Comparison of ENCODE assay signal across 8 mouse cellular contexts in genomic region chr2:151740741-151741526, GRCm38 (mm10). TPM values are rescaled to one million over a fixed set of nuclear protein-coding genes. Genes with fewer than 3 reads are reported as not detected.
DNase-seq lines count a peak whose midpoint lies in the region; ATAC-seq and TF ChIP-seq lines count a peak whose summit lies in the region.

No protein-coding gene starts in this region.

- peak; percentile 90 to 93 for DNase-seq in heart, postnatal 10 days
- DNase-seq in layer of hippocampus, adult 11-12 months (ENCODE audit: low spot score) = peak; percentile 89
- peak; percentile 85 to 87 for DNase-seq in lung, adult 18-20 months
- peak; percentile 90 for DNase-seq in testis, postnatal 14 days (ENCODE audit: low spot score)

- no peaks in the 10 kb centered on the region for H3K36me3 ChIP-seq in ES-Bruce4 (ENCODE audit: control insufficient read depth, insufficient read depth, low read length, poor library complexity, severe bottlenecking)
- no peaks in the 10 kb centered on the region for H3K36me3 ChIP-seq in forebrain, embryonic 13.5 days (ENCODE audit: poor library complexity, severe bottlenecking)
- no peaks in the 10 kb centered on the region; the same call in 1 of the 2 replicates for H3K36me3 ChIP-seq in neural tube, embryonic 15.5 days

- H3K27ac ChIP-seq in ES-Bruce4 (ENCODE audit: insufficient read depth, low read length) = no peak overlapping the region
- peak overlapping the region; percentile 81 for H3K27ac ChIP-seq in forebrain, embryonic 13.5 days
- peak overlapping the region; percentile 82 for H3K27ac ChIP-seq in neural tube, embryonic 15.5 days (replicated peaks)

- peak overlapping the region; percentile 88 for H3K4me2 ChIP-seq in forebrain, embryonic 13.5 days
- H3K4me2 ChIP-seq in neural tube, embryonic 15.5 days = peak overlapping the region; percentile 85

- under 1% methylated on average over 61 of the region's 61 CpGs for WGBS in forebrain, embryonic 13.5 days
- under 1% methylated on average over 61 of the region's 61 CpGs for WGBS in neural tube, embryonic 15.5 days

- ATAC-seq in cerebellum, adult (ENCODE audit: insufficient number of reproducible peaks, low FRiP score, low TSS enrichment) = peak; percentile 73
- peak; percentile 96 for ATAC-seq in forebrain, embryonic 13.5 days
- ATAC-seq in neural tube, embryonic 15.5 days (ENCODE audit: low FRiP score) = peak; percentile 93

- TF ChIP-seq EP300 in ES-Bruce4 (IDR thresholded peaks at IDR 0.05; ENCODE audit: insufficient read depth, low read depth, low read length) = peak; percentile 39; the same call in 1 of the 2 replicates

- TF ChIP-seq CTCF in ES-Bruce4 (IDR thresholded peaks at IDR 0.05; ENCODE audit: low read depth, low read length) = no peak

- peak; percentile 51 for TF ChIP-seq POLR2A in ES-Bruce4 (IDR thresholded peaks at IDR 0.05; ENCODE audit: insufficient read depth, low read length)

- H3K4me1 ChIP-seq in ES-Bruce4 (ENCODE audit: control insufficient read depth, insufficient read depth, low read length) = no peaks in the 10 kb centered on the region
- peaks cover 25% of the 10 kb centered on the region for H3K4me1 ChIP-seq in forebrain, embryonic 13.5 days
- H3K4me1 ChIP-seq in neural tube, embryonic 15.5 days = peaks cover 34% of the 10 kb centered on the region

- H3K9ac ChIP-seq in ES-Bruce4 (ENCODE audit: low read depth, poor library complexity, severe bottlenecking) = peak overlapping the region; percentile 73
- H3K9ac ChIP-seq in forebrain, embryonic 13.5 days = peak overlapping the region; percentile 88
- H3K9ac ChIP-seq in neural tube, embryonic 15.5 days (replicated peaks) = peak overlapping the region; percentile 80

- H3K27me3 ChIP-seq in ES-Bruce4 (ENCODE audit: control insufficient read depth, insufficient read depth, low read length, poor library complexity, severe bottlenecking) = no peaks in the 10 kb centered on the region
- H3K27me3 ChIP-seq in forebrain, embryonic 13.5 days = 0 out of 2 replicates have a peak, but pooled peaks cover 5% of the 10 kb centered on the region
- no peaks in the 10 kb centered on the region for H3K27me3 ChIP-seq in neural tube, embryonic 15.5 days (replicated peaks)

- no peaks in the 10 kb centered on the region for H3K9me3 ChIP-seq in ES-Bruce4 (replicated peaks; ENCODE audit: control insufficient read depth, insufficient read depth, low read length, poor library complexity, severe bottlenecking)
- H3K9me3 ChIP-seq in forebrain, embryonic 13.5 days (replicated peaks) = no peaks in the 10 kb centered on the region
- H3K9me3 ChIP-seq in neural tube, embryonic 15.5 days (replicated peaks) = no peaks in the 10 kb centered on the region

- intact Hi-C loops in heart, postnatal 10 days (cut with DNase I) = loop anchor here (2.0 to 10.0 kb wide), 3 partner anchors 164 to 254 kb away; partner anchors contain the start of genes Nsfl1c and Slc52a3

- H3K4me3 ChIP-seq in ES-Bruce4 (ENCODE audit: low read depth, low read length) = peak overlapping the region; percentile 91
- H3K4me3 ChIP-seq in forebrain, embryonic 13.5 days = peak overlapping the region; percentile 95
- H3K4me3 ChIP-seq in neural tube, embryonic 15.5 days (replicated peaks) = peak overlapping the region; percentile 97

RNA-seq across cellular contexts. Expression of gene Psmf1, which starts 3.1 kb away (rescaled TPM):
- polyA plus RNA-seq in ES-Bruce4 (2011; ENCODE audit: insufficient read depth, insufficient read length, low read depth, missing spikeins) = 34.1 and 38.5 TPM in 2 replicates
- polyA plus RNA-seq in forebrain, embryonic 13.5 days (2015; fragmentation: Nextera tagmentation; extraction: Ambion mirVana) = 49.9 and 50.9 TPM in 2 replicates
- total RNA-seq in heart, postnatal 10 days (2021) = 10 to 100 TPM; 31.6 to 33.5 TPM
- 58.3 and 60.5 TPM in 2 replicates for polyA plus RNA-seq in neural tube, embryonic 15.5 days (2015; fragmentation: Nextera tagmentation; extraction: Ambion mirVana)

RNA-seq across cellular contexts. Expression of gene Tmem74b, which starts 39.1 kb away (rescaled TPM):
- not detected in 2 replicates for polyA plus RNA-seq in ES-Bruce4 (2011; ENCODE audit: insufficient read depth, insufficient read length, low read depth, missing spikeins)
- 13.3 and 16.9 TPM in 2 replicates for polyA plus RNA-seq in forebrain, embryonic 13.5 days (2015; fragmentation: Nextera tagmentation; extraction: Ambion mirVana)
- 1 to 10 TPM; 3.1 to 4.5 TPM for total RNA-seq in heart, postnatal 10 days (2021)
- 24.5 and 30.5 TPM in 2 replicates for polyA plus RNA-seq in neural tube, embryonic 15.5 days (2015; fragmentation: Nextera tagmentation; extraction: Ambion mirVana)

Comparison
In these comparisons a context has a peak if more than half of its experiments do, and no peak if none do; other contexts are left out.
1. RNA of gene Tmem74b, which starts 39.1 kb away (polyA plus RNA-seq): 24.5 to 30.5 TPM in neural tube, embryonic 15.5 days and 13.3 to 16.9 TPM in forebrain, embryonic 13.5 days; not detected in ES-Bruce4; every median in the first group is over 10 times any median in the second.
2. Peak in every context shown above with its lines, with median percentiles within 50 percentile points of each other: H3K4me3 ChIP-seq, H3K9ac ChIP-seq, ATAC-seq and DNase-seq.